Mouse (Mus musculus): ENCODE results near the gene Ets2. TPM values are rescaled to one million over a fixed set of nuclear protein-coding genes. Genes with fewer than 3 reads are reported as not detected.

Gene Ets2
- 30.6 and 40.2 TPM in 2 replicates for polyA plus RNA-seq (2015; fragmentation: Nextera tagmentation; extraction: Ambion mirVana)

GRCm38 (mm10) chr16:95701802-95702561 lies at the start of gene Ets2:
Gene Ets2 (plus strand): TSS chr16:95702075.
- Histone ChIP-seq H3K9me3 (replicated peaks) (no peaks in the 10 kb centered on the region), H3K27me3 (replicated peaks) (no peaks in the 10 kb centered on the region), H3K27ac (replicated peaks) (peak within 1 kb of the TSS; percentile 97), H3K4me2 (peak within 1 kb of the TSS; percentile 88), H3K4me1 (peaks cover 32% of the 10 kb centered on the region), H3K36me3 (no peaks in the 10 kb centered on the region), H3K9ac (replicated peaks) (peak within 1 kb of the TSS; percentile 99), H3K4me3 (replicated peaks) (peak within 1 kb of the TSS; percentile 91)
- WGBS: 1% methylated on average over 62 of the region's 64 CpGs
- peak; percentile 95 for ATAC-seq (ENCODE audit: low FRiP score)

- peak overlapping the region; percentile 80 for H3K27ac ChIP-seq (replicated peaks)
- H3K9me3 ChIP-seq (replicated peaks): no peaks in the 10 kb centered on the region
- H3K4me2 ChIP-seq: peak overlapping the region; percentile 39
- ATAC-seq (ENCODE audit: low FRiP score): peak; percentile 88
- 45% methylated on average over 15 of the region's 15 CpGs for WGBS
- no peaks in the 10 kb centered on the region for H3K36me3 ChIP-seq
- no peaks in the 10 kb centered on the region for H3K27me3 ChIP-seq (replicated peaks)
- H3K4me3 ChIP-seq (replicated peaks): 0 out of 2 replicates have a peak overlapping the region, but pooled peaks have one; percentile 10
- peaks cover 14% of the 10 kb centered on the region for H3K4me1 ChIP-seq
- H3K9ac ChIP-seq (replicated peaks): no peak overlapping the region
These were observed 47.7 kb upstream of the Ets2 start for GRCm38 (mm10) chr16:95654204-95654611.

GRCm38 (mm10) chr16:95656535-95656934 lies 45.3 kb upstream of the Ets2 start:
- Histone ChIP-seq H3K9me3 (replicated peaks) (no peaks in the 10 kb centered on the region), H3K27me3 (replicated peaks) (no peaks in the 10 kb centered on the region), H3K9ac (replicated peaks) (no peak overlapping the region), H3K27ac (replicated peaks) (no peak overlapping the region), H3K4me2 (no peak overlapping the region), H3K4me3 (replicated peaks) (no peak overlapping the region), H3K4me1 (peaks cover 24% of the 10 kb centered on the region), H3K36me3 (no peaks in the 10 kb centered on the region)
- 98% methylated on average over 4 of the region's 4 CpGs for WGBS
- ATAC-seq (ENCODE audit: low FRiP score): no peak

GRCm38 (mm10) chr16:95657187-95657586 lies 44.7 kb upstream of the Ets2 start:
- Histone ChIP-seq H3K4me3 (replicated peaks) (no peak overlapping the region), H3K9me3 (replicated peaks) (no peaks in the 10 kb centered on the region), H3K4me2 (no peak overlapping the region), H3K27ac (replicated peaks) (no peak overlapping the region), H3K4me1 (peaks cover 24% of the 10 kb centered on the region), H3K36me3 (no peaks in the 10 kb centered on the region), H3K9ac (replicated peaks) (no peak overlapping the region), H3K27me3 (replicated peaks) (no peaks in the 10 kb centered on the region)
- no peak for ATAC-seq (ENCODE audit: low FRiP score)
- 95% methylated on average over 5 of the region's 5 CpGs for WGBS

GRCm38 (mm10) chr16:95657756-95658155 lies 44.1 kb upstream of the Ets2 start:
- Histone ChIP-seq H3K27ac (replicated peaks) (no peak overlapping the region), H3K36me3 (no peaks in the 10 kb centered on the region), H3K9ac (replicated peaks) (no peak overlapping the region), H3K4me2 (no peak overlapping the region), H3K27me3 (replicated peaks) (no peaks in the 10 kb centered on the region), H3K4me3 (replicated peaks) (no peak overlapping the region), H3K4me1 (peaks cover 24% of the 10 kb centered on the region), H3K9me3 (replicated peaks) (no peaks in the 10 kb centered on the region)
- no peak for ATAC-seq (ENCODE audit: low FRiP score)
- 91% methylated on average over 5 of the region's 5 CpGs for WGBS

GRCm38 (mm10) chr16:95658836-95659430 lies 42.9 kb upstream of the Ets2 start:
- Histone ChIP-seq H3K27ac (replicated peaks) (no peak overlapping the region), H3K4me3 (replicated peaks) (no peak overlapping the region), H3K4me1 (peaks cover 18% of the 10 kb centered on the region), H3K4me2 (no peak overlapping the region), H3K36me3 (no peaks in the 10 kb centered on the region), H3K9ac (replicated peaks) (no peak overlapping the region), H3K27me3 (replicated peaks) (no peaks in the 10 kb centered on the region), H3K9me3 (replicated peaks) (no peaks in the 10 kb centered on the region)
- WGBS: 55% methylated on average over 5 of the region's 5 CpGs
- ATAC-seq (ENCODE audit: low FRiP score): no peak

GRCm38 (mm10) chr16:95659461-95659860 lies 42.4 kb upstream of the Ets2 start:
- WGBS: 80% methylated on average over 19 of the region's 19 CpGs
- Histone ChIP-seq H3K27ac (replicated peaks) (no peak overlapping the region), H3K4me1 (peaks cover 17% of the 10 kb centered on the region), H3K4me3 (replicated peaks) (no peak overlapping the region), H3K9me3 (replicated peaks) (no peaks in the 10 kb centered on the region), H3K4me2 (no peak overlapping the region), H3K9ac (replicated peaks) (no peak overlapping the region), H3K27me3 (replicated peaks) (no peaks in the 10 kb centered on the region), H3K36me3 (no peaks in the 10 kb centered on the region)
- ATAC-seq (ENCODE audit: low FRiP score): no peak

GRCm38 (mm10) chr16:95660909-95661308 lies 41.0 kb upstream of the Ets2 start:
- Histone ChIP-seq H3K4me1 (peaks cover 10% of the 10 kb centered on the region), H3K27me3 (replicated peaks) (no peaks in the 10 kb centered on the region), H3K9me3 (replicated peaks) (no peaks in the 10 kb centered on the region), H3K27ac (replicated peaks) (no peak overlapping the region), H3K36me3 (no peaks in the 10 kb centered on the region), H3K9ac (replicated peaks) (no peak overlapping the region), H3K4me2 (no peak overlapping the region), H3K4me3 (replicated peaks) (no peak overlapping the region)
- peak; percentile 41; the same call in 1 of the 2 replicates for ATAC-seq (ENCODE audit: low FRiP score)
- WGBS: 62% methylated on average over 5 of the region's 5 CpGs

GRCm38 (mm10) chr16:95665472-95666131 lies 36.3 kb upstream of the Ets2 start:
- no peak overlapping the region for H3K27ac ChIP-seq (replicated peaks)
- 76% methylated on average over 6 of the region's 6 CpGs for WGBS
- no peak overlapping the region for H3K4me3 ChIP-seq (replicated peaks)
- H3K9ac ChIP-seq (replicated peaks): no peak overlapping the region
- H3K4me2 ChIP-seq: no peak overlapping the region
- no peak for ATAC-seq (ENCODE audit: low FRiP score)
- no peaks in the 10 kb centered on the region for H3K36me3 ChIP-seq
- no peaks in the 10 kb centered on the region for H3K9me3 ChIP-seq (replicated peaks)
- H3K27me3 ChIP-seq (replicated peaks): no peaks in the 10 kb centered on the region
- H3K4me1 ChIP-seq: peaks cover 5% of the 10 kb centered on the region

- no peak overlapping the region for H3K4me3 ChIP-seq (replicated peaks)
- no peak overlapping the region for H3K27ac ChIP-seq (replicated peaks)
- no peak for ATAC-seq (ENCODE audit: low FRiP score)
These were observed 35.6 kb upstream of the Ets2 start for GRCm38 (mm10) chr16:95666288-95666687.

GRCm38 (mm10) chr16:95667395-95668150 lies 34.3 kb upstream of the Ets2 start:
- Histone ChIP-seq H3K36me3 (no peaks in the 10 kb centered on the region), H3K9me3 (replicated peaks) (no peaks in the 10 kb centered on the region), H3K4me2 (no peak overlapping the region), H3K27me3 (replicated peaks) (no peaks in the 10 kb centered on the region), H3K4me3 (replicated peaks) (no peak overlapping the region), H3K4me1 (no peaks in the 10 kb centered on the region), H3K9ac (replicated peaks) (no peak overlapping the region), H3K27ac (replicated peaks) (no peak overlapping the region)
- WGBS: 81% methylated on average over 11 of the region's 11 CpGs
- ATAC-seq (ENCODE audit: low FRiP score): no peak

More at GRCm38 (mm10) chr16:95666288-95666687, 35.6 kb upstream of the Ets2 start:
- H3K4me1 ChIP-seq: no peaks in the 10 kb centered on the region
- H3K4me2 ChIP-seq: no peak overlapping the region
- no peaks in the 10 kb centered on the region for H3K9me3 ChIP-seq (replicated peaks)
- WGBS: 89% methylated on average over 10 of the region's 10 CpGs
- H3K27me3 ChIP-seq (replicated peaks): no peaks in the 10 kb centered on the region
- H3K9ac ChIP-seq (replicated peaks): no peak overlapping the region
- H3K36me3 ChIP-seq: no peaks in the 10 kb centered on the region
